Mouse (Mus musculus): ENCODE measurements around the gene Bbof1. TPM values are rescaled to one million over a fixed set of nuclear protein-coding genes. Genes with fewer than 3 reads are reported as not detected.
A peak's percentile ranks its signal among the peaks of the same experiment; 100 is the strongest.

Bbof1 gene
- 1 to 10 TPM; 1.7 to 2.0 TPM for total RNA-seq (2021)
- 0.31 and 0.59 TPM in 2 replicates for polyA plus RNA-seq (2012; rRNA removed)
- long read RNA-seq, partial matches to known transcripts, result 0 of 2 reads
- long read RNA-seq, other reads (novel, unspliced or antisense), result 2 of 2 reads

GRCm38 (mm10) chr12:84408819-84409507 is at the start of gene Bbof1, which contains the start of gene Entpd5:
TSS of gene Bbof1 (plus strand) at chr12:84409071.
TSS of gene Entpd5 (minus strand) at chr12:84409029.
- intact Hi-C loops (cut with DNase I), result loop anchor here (1.0 kb wide), 2 partner anchors 41 to 49 kb away; no protein-coding TSS in a partner anchor

GRCm38 (mm10) chr12:84361555-84362489 is 47.0 kb upstream of the Bbof1 start, which contains the start of the genes Coq6 and Fam161b:
TSS of gene Coq6 (plus strand) at chr12:84361657.
TSS of gene Fam161b (minus strand) at chr12:84361833.
- TF ChIP-seq POLR2A (IDR thresholded peaks at IDR 0.05; ENCODE audit: insufficient read depth, low read depth, low read length) (peak; percentile 71), EP300 (IDR thresholded peaks at IDR 0.05; ENCODE audit: insufficient read depth, low read depth, low read length) (peak; percentile 37; the same call in 1 of the 2 replicates), CTCF (IDR thresholded peaks at IDR 0.05) (no peak)
- Histone ChIP-seq H3K4me1 (ENCODE audit: control insufficient read depth, insufficient read depth, low read length) (peaks cover 3% of the 10 kb centered on the region; the same call in 1 of the 2 replicates), H3K27me3 (ENCODE audit: control insufficient read depth, insufficient read depth, low read length) (no peaks in the 10 kb centered on the region), H3K9ac (ENCODE audit: low read depth, low read length) (peak within 1 kb of the TSS; percentile 79), H3K27ac (peak within 1 kb of the TSS; percentile 86), H3K79me2 (replicated peaks; ENCODE audit: control insufficient read depth, insufficient read depth, low read length) (0 out of 2 replicates have a peak, but pooled peaks cover 3% of the 10 kb centered on the region), H3K4me3 (peak within 1 kb of the TSS; percentile 94), H3K36me3 (ENCODE audit: control insufficient read depth, insufficient read depth, low read length) (no peaks in the 10 kb centered on the region)
- DNase-seq, result peak; percentile 90 to 95
- WGBS, result under 1% methylated on average over 51 of the region's 51 CpGs
- intact Hi-C loops (cut with DNase I), result loop anchor here (2.0 kb wide), 1 partner anchor 89 kb away; the partner anchor contains the start of genes Aldh6a1 and Lin52

More at GRCm38 (mm10) chr12:84408819-84409507, at the start of gene Bbof1, which contains the start of gene Entpd5:
- TF ChIP-seq CTCF (IDR thresholded peaks at IDR 0.05), result peak; percentile 19; the same call in 1 of the 2 replicates
- TF ChIP-seq POLR2A (IDR thresholded peaks at IDR 0.05; ENCODE audit: insufficient read depth, low read depth, low read length), result peak; percentile 52; the same call in 1 of the 2 replicates
- TF ChIP-seq EP300 (IDR thresholded peaks at IDR 0.05; ENCODE audit: insufficient read depth, low read depth, low read length), result no peak
- DNase-seq, result peak; percentile 94 to 96
- Histone ChIP-seq H3K79me2 (replicated peaks; ENCODE audit: control insufficient read depth, insufficient read depth, low read length) (no peaks in the 10 kb centered on the region), H3K27me3 (ENCODE audit: control insufficient read depth, insufficient read depth, low read length) (no peaks in the 10 kb centered on the region), H3K4me3 (peak within 1 kb of the TSS; percentile 90), H3K27ac (peak within 1 kb of the TSS; percentile 89), H3K4me1 (ENCODE audit: control insufficient read depth, insufficient read depth, low read length) (no peaks in the 10 kb centered on the region; the same call in 1 of the 2 replicates), H3K9ac (ENCODE audit: low read depth, low read length) (peak within 1 kb of the TSS; percentile 79), H3K36me3 (ENCODE audit: control insufficient read depth, insufficient read depth, low read length) (peaks cover 2% of the 10 kb centered on the region; the same call in 1 of the 2 replicates)
- WGBS, result 2% methylated on average over 54 of the region's 63 CpGs

- peak overlapping the region; percentile 94; the same call in 1 of the 2 replicates for H3K4me3 ChIP-seq
- 0 out of 2 replicates have a peak, but pooled peaks cover 3% of the 10 kb centered on the region for H3K79me2 ChIP-seq (replicated peaks; ENCODE audit: control insufficient read depth, insufficient read depth, low read length)
- H3K27me3 ChIP-seq (ENCODE audit: control insufficient read depth, insufficient read depth, low read length), result no peaks in the 10 kb centered on the region
- WGBS, result 22% methylated on average over 2 of the region's 2 CpGs
- intact Hi-C loops (cut with DNase I), result loop anchor here (2.0 kb wide), 1 partner anchor 88 kb away; the partner anchor contains the start of genes Aldh6a1 and Lin52
- H3K36me3 ChIP-seq (ENCODE audit: control insufficient read depth, insufficient read depth, low read length), result no peaks in the 10 kb centered on the region
- peaks cover 3% of the 10 kb centered on the region; the same call in 1 of the 2 replicates for H3K4me1 ChIP-seq (ENCODE audit: control insufficient read depth, insufficient read depth, low read length)
- DNase-seq, result no peak
- TF ChIP-seq POLR2A (IDR thresholded peaks at IDR 0.05; ENCODE audit: insufficient read depth, low read depth, low read length) (no peak), EP300 (IDR thresholded peaks at IDR 0.05; ENCODE audit: insufficient read depth, low read depth, low read length) (no peak), CTCF (IDR thresholded peaks at IDR 0.05) (no peak)
- no peak overlapping the region for H3K9ac ChIP-seq (ENCODE audit: low read depth, low read length)
- no peak overlapping the region for H3K27ac ChIP-seq
These were observed 46.0 kb upstream of the Bbof1 start for GRCm38 (mm10) chr12:84362872-84363271.

GRCm38 (mm10) chr12:84364291-84364690 is 44.6 kb upstream of the Bbof1 start:
- H3K9ac ChIP-seq (ENCODE audit: low read depth, low read length), result no peak overlapping the region
- TF ChIP-seq EP300 (IDR thresholded peaks at IDR 0.05; ENCODE audit: insufficient read depth, low read depth, low read length) (no peak), CTCF (IDR thresholded peaks at IDR 0.05) (no peak), POLR2A (IDR thresholded peaks at IDR 0.05; ENCODE audit: insufficient read depth, low read depth, low read length) (no peak)
- H3K4me3 ChIP-seq, result no peak overlapping the region
- H3K27me3 ChIP-seq (ENCODE audit: control insufficient read depth, insufficient read depth, low read length), result no peaks in the 10 kb centered on the region
- peaks cover 3% of the 10 kb centered on the region; the same call in 1 of the 2 replicates for H3K4me1 ChIP-seq (ENCODE audit: control insufficient read depth, insufficient read depth, low read length)
- H3K27ac ChIP-seq, result no peak overlapping the region
- WGBS, result 59% methylated on average over 9 of the region's 9 CpGs
- DNase-seq, result no peak
- no peaks in the 10 kb centered on the region for H3K36me3 ChIP-seq (ENCODE audit: control insufficient read depth, insufficient read depth, low read length)
- H3K79me2 ChIP-seq (replicated peaks; ENCODE audit: control insufficient read depth, insufficient read depth, low read length), result 0 out of 2 replicates have a peak, but pooled peaks cover 3% of the 10 kb centered on the region
- intact Hi-C loops (cut with DNase I), result no loop called here

GRCm38 (mm10) chr12:84365137-84365536 is 43.7 kb upstream of the Bbof1 start:
- Histone ChIP-seq H3K36me3 (ENCODE audit: control insufficient read depth, insufficient read depth, low read length) (no peaks in the 10 kb centered on the region), H3K27me3 (ENCODE audit: control insufficient read depth, insufficient read depth, low read length) (no peaks in the 10 kb centered on the region), H3K4me3 (no peak overlapping the region), H3K27ac (no peak overlapping the region), H3K9ac (ENCODE audit: low read depth, low read length) (no peak overlapping the region), H3K79me2 (replicated peaks; ENCODE audit: control insufficient read depth, insufficient read depth, low read length) (0 out of 2 replicates have a peak, but pooled peaks cover 3% of the 10 kb centered on the region), H3K4me1 (ENCODE audit: control insufficient read depth, insufficient read depth, low read length) (peaks cover 1% of the 10 kb centered on the region; the same call in 1 of the 2 replicates)
- no peak for TF ChIP-seq POLR2A (IDR thresholded peaks at IDR 0.05; ENCODE audit: insufficient read depth, low read depth, low read length)
- TF ChIP-seq CTCF (IDR thresholded peaks at IDR 0.05), result no peak
- TF ChIP-seq EP300 (IDR thresholded peaks at IDR 0.05; ENCODE audit: insufficient read depth, low read depth, low read length), result no peak
- intact Hi-C loops (cut with DNase I), result no loop called here
- 89% methylated on average over 6 of the region's 6 CpGs for WGBS
- no peak for DNase-seq
